Mouse (Mus musculus) limb, embryonic 11.5 days (tissue): Measurements from ENCODE around the gene Gm4756. TPM values are rescaled to one million over a fixed set of nuclear protein-coding genes. Genes with fewer than 3 reads are reported as not detected.
"Not testable (repeated sequence)": the region's sequence is repeated elsewhere in the genome, so short reads cannot be mapped to it uniquely, and the experiment has no call there.

Experiments
- ATAC-seq: fragments of 200-750 bp; cut with Nextera tagmentation; 2 replicates; pipeline ENCODE4 v1.8.0; 2017; ENCODE audit warnings: low read depth; ENCODE audit not compliant: insufficient number of reproducible peaks, low FRiP score, low TSS enrichment
- DNase-seq: peaks from one replicate; pipeline ENCODE4 v3.0.0-alpha.2; 2015; ENCODE audit warnings: low spot score
- H3K27ac ChIP-seq: fragments of 300-500 bp; sonication (generic); replicated peaks from 2 replicates; pipeline ENCODE4 v1.5.1; 2014; ENCODE audit warnings: low read depth, mild to moderate bottlenecking, low read length
- H3K27me3 ChIP-seq: fragments of 300-500 bp; sonication (generic); 2 replicates; pipeline ENCODE4 v1.6.1; 2014; ENCODE audit warnings: mild to moderate bottlenecking, low read length, mixed read lengths; ENCODE audit not compliant: control insufficient read depth, insufficient read depth
- H3K36me3 ChIP-seq: fragments of 300-500 bp; sonication (generic); 2 replicates; pipeline ENCODE4 v1.6.1; 2014; ENCODE audit warnings: mild to moderate bottlenecking, low read length, moderate library complexity, mixed read lengths; ENCODE audit not compliant: control insufficient read depth, insufficient read depth
- H3K4me1 ChIP-seq: fragments of 300-500 bp; sonication (generic); 2 replicates; pipeline ENCODE4 v1.6.1; 2014; ENCODE audit warnings: low read length, mixed read lengths; ENCODE audit not compliant: control insufficient read depth, insufficient read depth
- H3K4me2 ChIP-seq: fragments of 300-500 bp; sonication (generic); 2 replicates; pipeline ENCODE4 v1.6.1; 2014; ENCODE audit warnings: low read depth, mild to moderate bottlenecking, moderate library complexity; ENCODE audit not compliant: severe bottlenecking
- H3K4me3 ChIP-seq: fragments of 300-500 bp; sonication (generic); 2 replicates; pipeline ENCODE4 v1.5.1; 2014; ENCODE audit warnings: low read depth, low read length
- H3K9ac ChIP-seq: fragments of 300-500 bp; sonication (generic); 2 replicates; pipeline ENCODE4 v1.6.1; 2014; ENCODE audit warnings: mild to moderate bottlenecking, low read length
- H3K9me3 ChIP-seq: fragments of 300-500 bp; sonication (generic); 2 replicates; pipeline ENCODE4 v1.6.1; 2016; ENCODE audit warnings: low read length; ENCODE audit not compliant: control insufficient read depth
- WGBS: fragments of 180-500 bp; shearing (Covaris S2); extraction: QIAGEN DNeasy Blood & Tissue Kit; methylation state at CpG from one replicate; pipeline ENCODE4 v1.1.7; 2014; 5-methylcytosine and 5-hydroxymethylcytosine counted together
- polyA plus RNA-seq: library from polyadenylated mRNA; unstranded; fragments of >200 nt; fragmentation: Nextera tagmentation; extraction: Ambion mirVana; gene quantifications from 2 replicates; pipeline ENCODE4 v1.2.1, GENCODE M21; 2014

The Gm4756 gene
- polyA plus RNA-seq, 1 experiment from 2014 or later: not detected

DNA sequence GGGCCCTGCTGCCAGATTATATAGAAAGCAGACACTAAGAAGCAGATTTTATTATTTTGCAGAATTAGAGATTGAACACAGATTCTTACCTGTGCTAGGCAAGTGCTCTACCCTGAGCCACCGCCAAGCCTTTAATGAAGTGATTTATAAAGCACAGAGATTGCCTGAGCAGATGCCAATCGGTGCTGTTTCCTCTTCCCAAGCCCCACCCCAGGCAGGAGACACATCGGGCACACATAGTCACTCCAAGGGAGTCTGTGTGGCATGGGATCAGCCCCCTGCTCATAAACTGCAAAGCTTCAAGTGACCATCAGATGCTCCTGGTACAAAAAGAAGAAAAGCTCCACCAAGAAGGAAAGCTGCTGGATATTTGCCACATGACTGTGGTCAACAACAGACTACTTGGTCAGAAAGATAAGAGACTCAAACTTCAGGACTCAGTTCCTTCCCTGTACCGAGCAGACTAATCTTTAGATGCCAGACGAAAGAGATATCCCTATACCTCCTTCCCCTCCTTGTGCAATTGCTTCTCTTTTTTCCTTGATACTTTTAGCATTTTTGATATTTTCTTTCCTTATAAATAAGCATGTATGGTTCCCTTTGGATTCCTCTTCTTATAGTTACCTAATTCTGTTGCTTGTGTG is 26.5 kb downstream of the Gm4756 start:
- Histone ChIP-seq H3K27me3 (no peaks in the 10 kb centered on the region), H3K27ac (no peak overlapping the region), H3K4me2 (no peak overlapping the region), H3K9me3 (no peaks in the 10 kb centered on the region), H3K36me3 (no peaks in the 10 kb centered on the region), H3K9ac (no peak overlapping the region), H3K4me3 (no peak overlapping the region), H3K4me1 (no peaks in the 10 kb centered on the region)
- WGBS: 80% methylated on average over 5 of the region's 5 CpGs
- DNase-seq (no peak), ATAC-seq (no peak)

- Histone ChIP-seq H3K9ac (no peak overlapping the region), H3K4me3 (no peak overlapping the region), H3K27me3 (no peaks in the 10 kb centered on the region), H3K4me1 (no peaks in the 10 kb centered on the region), H3K4me2 (no peak overlapping the region), H3K27ac (no peak overlapping the region), H3K9me3 (no peaks in the 10 kb centered on the region), H3K36me3 (no peaks in the 10 kb centered on the region)
- no peak for DNase-seq
- WGBS: 84% methylated on average over 1 of the region's 1 CpGs
- ATAC-seq: no peak
Measured at GRCm38 (mm10) chr12:72621441-72621840, 28.0 kb downstream of the Gm4756 start.

GRCm38 (mm10) chr12:72620856-72621255 is 28.6 kb downstream of the Gm4756 start:
- H3K36me3 ChIP-seq: no peaks in the 10 kb centered on the region
- no peak overlapping the region for H3K9ac ChIP-seq
- WGBS: 93% methylated on average over 7 of the region's 7 CpGs
- no peak overlapping the region for H3K27ac ChIP-seq
- no peaks in the 10 kb centered on the region for H3K9me3 ChIP-seq
- H3K4me2 ChIP-seq: no peak overlapping the region
- ATAC-seq (no peak), DNase-seq (no peak)
- no peaks in the 10 kb centered on the region for H3K4me1 ChIP-seq
- no peaks in the 10 kb centered on the region for H3K27me3 ChIP-seq
- H3K4me3 ChIP-seq: no peak overlapping the region

DNA sequence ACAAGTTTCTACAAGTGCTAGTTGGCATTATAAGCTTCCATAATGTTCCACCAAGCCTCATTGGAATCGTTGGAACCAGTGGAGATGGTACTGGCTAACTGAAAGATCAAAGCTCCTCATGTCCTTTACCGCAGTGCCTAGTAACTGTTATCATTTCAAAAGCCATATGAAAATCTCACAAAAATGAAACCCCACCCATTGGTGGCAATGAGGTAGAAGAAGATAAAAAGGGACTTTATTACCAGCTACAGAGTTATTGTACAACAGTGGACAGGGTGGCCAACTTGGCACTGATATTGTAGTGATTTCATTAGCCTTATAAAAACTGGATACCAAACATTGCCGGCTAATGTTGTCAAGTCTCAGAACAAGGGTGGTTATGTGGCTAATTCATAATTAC is 37.4 kb downstream of the Gm4756 start:
- Histone ChIP-seq H3K4me2 (no peak overlapping the region), H3K27me3 (no peaks in the 10 kb centered on the region), H3K9me3 (no peaks in the 10 kb centered on the region), H3K27ac (no peak overlapping the region), H3K36me3 (no peaks in the 10 kb centered on the region), H3K4me3 (no peak overlapping the region), H3K4me1 (no peaks in the 10 kb centered on the region), H3K9ac (no peak overlapping the region)
- 93% methylated on average over 3 of the region's 3 CpGs for WGBS
- ATAC-seq (no peak), DNase-seq (no peak)

GRCm38 (mm10) chr12:72598731-72599130 is 50.7 kb downstream of the Gm4756 start:
- not testable (repeated sequence) for H3K9me3 ChIP-seq, H3K4me1 ChIP-seq, H3K27me3 ChIP-seq, H3K4me3 ChIP-seq, ATAC-seq, H3K9ac ChIP-seq, DNase-seq, H3K36me3 ChIP-seq, H3K27ac ChIP-seq, H3K4me2 ChIP-seq
- WGBS: 86% methylated on average over 2 of the region's 2 CpGs

- no peak overlapping the region for H3K27ac ChIP-seq
- ATAC-seq (no peak), DNase-seq (no peak)
- H3K9me3 ChIP-seq: no peaks in the 10 kb centered on the region
- no peaks in the 10 kb centered on the region for H3K27me3 ChIP-seq
- no peaks in the 10 kb centered on the region for H3K4me1 ChIP-seq
- H3K9ac ChIP-seq: no peak overlapping the region
- H3K4me3 ChIP-seq: no peak overlapping the region
- WGBS: 64% methylated on average over 2 of the region's 2 CpGs
- no peak overlapping the region for H3K4me2 ChIP-seq
- no peaks in the 10 kb centered on the region for H3K36me3 ChIP-seq
Measured at GRCm38 (mm10) chr12:72594001-72594400, 55.5 kb downstream of the Gm4756 start.

DNA sequence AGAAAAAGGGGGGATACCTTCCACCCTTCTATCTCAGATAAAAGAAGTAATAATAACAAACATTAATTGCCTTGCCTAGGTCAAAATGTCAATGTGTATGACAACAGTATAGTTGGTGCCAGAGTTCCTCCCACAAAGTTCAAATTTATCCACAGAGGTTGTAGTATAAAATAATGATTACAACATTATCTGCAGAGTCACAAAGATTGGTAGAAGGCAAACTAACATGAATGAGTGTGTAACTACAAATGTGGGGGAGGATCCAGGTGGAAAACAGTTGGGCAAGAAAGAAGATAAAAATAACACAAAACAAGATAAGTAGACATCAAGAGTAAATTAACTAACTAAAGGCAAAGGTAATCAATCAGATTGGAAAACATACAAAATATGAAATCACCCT is 56.5 kb downstream of the Gm4756 start:
- Histone ChIP-seq H3K27me3 (no peaks in the 10 kb centered on the region), H3K27ac (no peak overlapping the region), H3K36me3 (no peaks in the 10 kb centered on the region), H3K4me3 (no peak overlapping the region), H3K9me3 (no peaks in the 10 kb centered on the region), H3K4me1 (no peaks in the 10 kb centered on the region), H3K4me2 (no peak overlapping the region), H3K9ac (no peak overlapping the region)
- DNase-seq: no peak
- ATAC-seq: no peak

- Histone ChIP-seq H3K27me3 (no peaks in the 10 kb centered on the region), H3K9ac (no peak overlapping the region), H3K27ac (no peak overlapping the region), H3K4me3 (no peak overlapping the region), H3K4me1 (no peaks in the 10 kb centered on the region), H3K36me3 (no peaks in the 10 kb centered on the region), H3K4me2 (no peak overlapping the region), H3K9me3 (no peaks in the 10 kb centered on the region; the same call in 1 of the 2 replicates)
- 95% methylated on average over 1 of the region's 1 CpGs for WGBS
- no peak for ATAC-seq
- DNase-seq: no peak
Measured at GRCm38 (mm10) chr12:72585339-72585738, 64.1 kb downstream of the Gm4756 start.

DNA sequence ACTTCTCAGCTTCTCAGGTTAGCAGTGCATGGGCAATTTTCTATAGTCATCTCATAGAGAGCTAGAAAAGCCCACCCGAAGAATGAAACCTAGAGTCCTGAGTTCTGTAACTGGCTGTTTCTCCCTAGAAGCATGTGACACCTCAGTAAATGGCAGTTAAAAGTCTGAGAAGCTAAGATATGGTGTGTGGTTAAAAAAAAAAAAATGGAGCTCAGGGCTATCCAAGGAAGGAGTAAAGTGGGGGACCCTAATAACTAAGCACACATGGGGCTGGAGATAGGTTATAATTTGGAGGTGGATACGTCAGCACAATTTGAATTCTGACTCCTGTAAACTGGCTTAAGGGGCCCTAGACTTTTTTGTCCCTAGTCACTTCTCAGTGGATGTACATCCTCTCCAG is 66.4 kb downstream of the Gm4756 start:
- Histone ChIP-seq H3K9me3 (no peaks in the 10 kb centered on the region; the same call in 1 of the 2 replicates), H3K4me1 (no peaks in the 10 kb centered on the region), H3K9ac (no peak overlapping the region), H3K4me3 (no peak overlapping the region), H3K27me3 (no peaks in the 10 kb centered on the region), H3K4me2 (no peak overlapping the region), H3K27ac (no peak overlapping the region), H3K36me3 (no peaks in the 10 kb centered on the region)
- DNase-seq (no peak), ATAC-seq (no peak)
- WGBS: 97% methylated on average over 2 of the region's 2 CpGs
